Mouse (Mus musculus) adipocyte (in vitro differentiated cells): ENCODE measurements around the gene Fbxo33.

Experiments used
- DNase-seq: peaks from one replicate; pipeline ENCODE4 v3.0.0-alpha.2; 2016; ENCODE audit warnings: low spot score

Fbxo33 gene

GRCm38 (mm10) chr12:59195941-59196340 lies 23.6 kb downstream of the Fbxo33 start:
- DNase-seq: no peak

GRCm38 (mm10) chr12:59195065-59195464 lies 24.5 kb downstream of the Fbxo33 start:
- DNase-seq: no peak

GRCm38 (mm10) chr12:59194341-59195003 lies 25.1 kb downstream of the Fbxo33 start:
- no peak for DNase-seq

GRCm38 (mm10) chr12:59193637-59194036 lies 25.9 kb downstream of the Fbxo33 start:
- no peak for DNase-seq

GRCm38 (mm10) chr12:59188086-59188682 lies 31.3 kb downstream of the Fbxo33 start:
- DNase-seq: no peak

- no peak for DNase-seq
Measured at GRCm38 (mm10) chr12:59177814-59178213, 41.7 kb downstream of the Fbxo33 start.

GRCm38 (mm10) chr12:59169935-59170334 lies 49.6 kb downstream of the Fbxo33 start:
- DNase-seq: no peak

GRCm38 (mm10) chr12:59166557-59166956 lies 53.0 kb downstream of the Fbxo33 start:
- DNase-seq: no peak

GRCm38 (mm10) chr12:59164522-59164921 lies 55.0 kb downstream of the Fbxo33 start:
- no peak for DNase-seq

GRCm38 (mm10) chr12:59162797-59163196 lies 56.7 kb downstream of the Fbxo33 start:
- DNase-seq: no peak

GRCm38 (mm10) chr12:59161091-59161490 lies 58.4 kb downstream of the Fbxo33 start:
- no peak for DNase-seq
